Mouse (Mus musculus) bone marrow macrophage, adult 2 months (primary cell): ENCODE measurements around the gene 1700113H08Rik. TPM values are rescaled to one million over a fixed set of nuclear protein-coding genes. Genes with fewer than 3 reads are reported as not detected.

Experiments used
- H3K27ac ChIP-seq: 2 replicates; pipeline ENCODE4 v1.5.1; 2012; ENCODE audit warnings: low read depth, low read length; ENCODE audit not compliant: insufficient read depth
- H3K4me1 ChIP-seq: 2 replicates; pipeline ENCODE4 v1.6.1; 2012; ENCODE audit warnings: low read length; ENCODE audit not compliant: control insufficient read depth, insufficient read depth
- H3K4me3 ChIP-seq: 2 replicates; pipeline ENCODE4 v1.5.1; 2012; ENCODE audit warnings: mild to moderate bottlenecking, low read length, moderate library complexity; ENCODE audit not compliant: insufficient read depth
- CTCF ChIP-seq: IDR thresholded peaks from 2 replicates; pipeline ENCODE4 v1.5.1; 2012; ENCODE audit warnings: low read depth, mild to moderate bottlenecking, low read length, moderate library complexity
- POLR2A ChIP-seq: IDR thresholded peaks from 2 replicates; pipeline ENCODE4 v1.6.1; 2012; ENCODE audit warnings: mild to moderate bottlenecking, low read depth, low read length, borderline replicate concordance
- polyA plus RNA-seq: library from polyadenylated mRNA; stranded (reverse); fragments of >200 nt; gene quantifications from 2 replicates; pipeline ENCODE4 v1.2.4, GENCODE M21; 2012; ENCODE audit not compliant: missing spikeins, insufficient read depth, insufficient read length

1700113H08Rik gene
- polyA plus RNA-seq, result not detected in 2 replicates

- TF ChIP-seq CTCF (no peak), POLR2A (no peak)
- no peak within 1 kb of the TSS for H3K4me3 ChIP-seq
- no peaks in the 10 kb centered on the region for H3K4me1 ChIP-seq
- no peak within 1 kb of the TSS for H3K27ac ChIP-seq
Observed at GRCm38 (mm10) chr10:87057500-87058250, at the start of gene 1700113H08Rik. Gene 1700113H08Rik (plus strand): TSS chr10:87058045.

- Histone ChIP-seq H3K27ac (no peak overlapping the region), H3K4me3 (no peak overlapping the region), H3K4me1 (no peaks in the 10 kb centered on the region)
- TF ChIP-seq CTCF, result no peak
Observed at GRCm38 (mm10) chr10:87008215-87008499, 49.7 kb upstream of the 1700113H08Rik start.

- no peak overlapping the region for H3K4me3 ChIP-seq
- TF ChIP-seq CTCF (no peak), POLR2A (no peak)
Observed at GRCm38 (mm10) chr10:87012087-87012486, 45.8 kb upstream of the 1700113H08Rik start.

DNA sequence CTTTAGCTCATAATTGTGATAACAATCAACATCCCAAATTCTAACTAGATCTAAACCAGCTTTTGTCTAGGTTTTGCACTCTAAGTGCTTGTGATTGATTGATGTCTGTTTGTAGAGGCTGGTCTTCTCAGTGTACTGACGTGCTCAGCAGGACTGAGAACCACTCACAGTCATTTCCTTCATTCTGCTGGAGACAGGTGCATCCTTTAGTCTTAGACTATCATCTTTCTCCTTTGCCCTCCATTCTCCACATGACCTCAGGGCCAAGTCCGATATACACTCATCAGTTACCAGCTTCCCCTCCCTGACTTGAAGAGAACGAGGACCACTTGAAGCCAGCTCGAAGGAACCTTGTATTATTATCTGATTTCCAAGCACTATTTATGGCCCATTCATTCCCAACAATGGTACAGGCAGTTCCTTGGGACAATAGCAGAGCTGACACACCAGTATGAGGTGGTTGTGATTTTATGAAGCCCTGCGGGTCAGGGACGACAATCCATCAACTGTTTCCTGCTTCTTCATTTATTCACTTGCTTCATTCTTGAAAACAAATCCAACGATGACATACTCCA, 43.4 kb upstream of the 1700113H08Rik start:
- H3K4me3 ChIP-seq, result no peak overlapping the region
- no peak for TF ChIP-seq CTCF
- no peak for TF ChIP-seq POLR2A
- H3K4me1 ChIP-seq, result no peaks in the 10 kb centered on the region
- no peak overlapping the region for H3K27ac ChIP-seq

More at GRCm38 (mm10) chr10:87012087-87012486, 45.8 kb upstream of the 1700113H08Rik start:
- Histone ChIP-seq H3K4me1 (no peaks in the 10 kb centered on the region), H3K27ac (no peak overlapping the region)

- TF ChIP-seq CTCF, result no peak
- TF ChIP-seq POLR2A, result no peak
- H3K4me3 ChIP-seq, result no peak overlapping the region
- no peaks in the 10 kb centered on the region for H3K4me1 ChIP-seq
- H3K27ac ChIP-seq, result no peak overlapping the region
Observed at GRCm38 (mm10) chr10:87015403-87015802, 42.4 kb upstream of the 1700113H08Rik start.

- no peaks in the 10 kb centered on the region for H3K4me1 ChIP-seq
- H3K27ac ChIP-seq, result no peak overlapping the region
- H3K4me3 ChIP-seq, result no peak overlapping the region
- TF ChIP-seq POLR2A (no peak), CTCF (no peak)
Observed at GRCm38 (mm10) chr10:87016151-87016692, 41.6 kb upstream of the 1700113H08Rik start.

DNA sequence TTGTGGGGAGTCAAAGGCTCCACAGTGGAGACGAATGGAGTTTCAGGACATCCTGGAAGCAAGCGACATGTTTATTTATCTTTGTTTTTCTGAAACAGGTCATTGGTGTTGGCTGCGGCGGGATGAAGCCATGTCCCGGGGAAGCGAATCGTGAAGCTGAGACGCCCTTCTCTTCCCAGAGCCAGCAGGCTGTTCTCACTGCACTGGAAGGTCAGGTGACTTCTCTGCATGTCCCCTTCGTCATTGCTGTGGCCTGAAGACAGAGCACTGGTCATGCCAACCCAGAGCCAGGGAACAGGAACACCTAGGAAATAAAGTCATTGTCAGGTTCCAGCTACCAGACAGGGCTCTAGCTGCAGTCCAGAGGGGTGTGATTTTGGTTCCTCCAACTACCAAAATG, 39.0 kb upstream of the 1700113H08Rik start:
- no peaks in the 10 kb centered on the region for H3K4me1 ChIP-seq
- H3K4me3 ChIP-seq, result no peak overlapping the region
- H3K27ac ChIP-seq, result no peak overlapping the region
- TF ChIP-seq CTCF (no peak), POLR2A (no peak)

GRCm38 (mm10) chr10:87020711-87021110, 37.1 kb upstream of the 1700113H08Rik start:
- TF ChIP-seq CTCF (no peak), POLR2A (no peak)
- no peaks in the 10 kb centered on the region for H3K4me1 ChIP-seq
- H3K4me3 ChIP-seq, result no peak overlapping the region
- H3K27ac ChIP-seq, result no peak overlapping the region

GRCm38 (mm10) chr10:87024884-87025283, 33.0 kb upstream of the 1700113H08Rik start:
- Histone ChIP-seq H3K27ac (no peak overlapping the region), H3K4me1 (no peaks in the 10 kb centered on the region), H3K4me3 (no peak overlapping the region)
- peak; percentile 96 for TF ChIP-seq CTCF
- no peak for TF ChIP-seq POLR2A

DNA sequence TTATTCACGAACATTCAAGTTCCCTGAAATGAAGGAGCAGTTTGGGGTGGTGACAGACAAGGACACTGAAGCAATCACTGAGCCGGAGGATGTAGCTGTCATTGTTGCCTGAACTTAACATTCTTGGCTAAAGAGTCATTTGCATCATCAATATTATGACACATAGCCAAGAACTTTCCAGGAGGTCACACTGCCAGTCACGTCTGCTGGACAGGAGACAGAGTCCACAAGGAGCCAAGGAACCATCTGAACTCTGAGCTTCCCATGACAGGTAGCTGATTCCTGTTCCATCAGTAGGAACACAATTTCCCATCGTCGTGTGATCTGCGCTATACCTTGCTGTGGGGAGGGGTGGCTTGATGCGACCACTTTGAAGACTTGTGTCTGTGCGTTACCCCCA, 25.1 kb upstream of the 1700113H08Rik start:
- TF ChIP-seq POLR2A, result no peak
- TF ChIP-seq CTCF, result no peak
- no peak overlapping the region for H3K27ac ChIP-seq

More for the DNA sequence above, 25.1 kb upstream of the 1700113H08Rik start:
- H3K4me1 ChIP-seq, result no peaks in the 10 kb centered on the region
- no peak overlapping the region for H3K4me3 ChIP-seq
